In genomic region chr8:87958451-87959319, GRCm38 (mm10) we compare ENCODE assay signal across 8 mouse cellular contexts. TPM values are rescaled to one million over a fixed set of nuclear protein-coding genes. Genes with fewer than 3 reads are reported as not detected.
A peak's percentile ranks its signal among the peaks of the same experiment; 100 is the strongest.
DNase-seq lines count a peak whose midpoint lies in the region; ATAC-seq and TF ChIP-seq lines count a peak whose summit lies in the region.

No protein-coding gene starts in this region.

- TF ChIP-seq CTCF in thymus, adult 2 months (IDR thresholded peaks at IDR 0.05; ENCODE audit: borderline replicate concordance, control insufficient read depth, extremely low read depth, insufficient read depth, low read length, poor library complexity): no peak

- 1% methylated on average over 99 of the region's 115 CpGs for WGBS in thymus, adult 2 months
- WGBS in hindbrain, embryonic 14.5 days: 1% methylated on average over 74 of the region's 115 CpGs
- 1% methylated on average over 92 of the region's 115 CpGs for WGBS in limb, embryonic 11.5 days
- under 1% methylated on average over 91 of the region's 115 CpGs for WGBS in midbrain, embryonic 12.5 days

- no peak overlapping the region for H3K27ac ChIP-seq in thymus, adult 2 months (ENCODE audit: control insufficient read depth, insufficient read depth, low read length)
- peak overlapping the region; percentile 98 for H3K27ac ChIP-seq in hindbrain, embryonic 14.5 days
- peak overlapping the region; percentile 99 for H3K27ac ChIP-seq in limb, embryonic 11.5 days (replicated peaks; ENCODE audit: low read depth, low read length)
- H3K27ac ChIP-seq in midbrain, embryonic 12.5 days (replicated peaks): peak overlapping the region; percentile 99

- peaks cover 8% of the 10 kb centered on the region; the same call in 1 of the 2 replicates for H3K27me3 ChIP-seq in thymus, adult 2 months (ENCODE audit: control insufficient read depth, insufficient read depth, low read length)
- 0 out of 2 replicates have a peak, but pooled peaks cover 6% of the 10 kb centered on the region for H3K27me3 ChIP-seq in hindbrain, embryonic 14.5 days (ENCODE audit: control insufficient read depth, insufficient read depth, low read length)
- H3K27me3 ChIP-seq in limb, embryonic 11.5 days (ENCODE audit: control insufficient read depth, insufficient read depth, low read length): peaks cover 5% of the 10 kb centered on the region
- H3K27me3 ChIP-seq in midbrain, embryonic 12.5 days: peaks cover 28% of the 10 kb centered on the region

- H3K9me3 ChIP-seq in hindbrain, embryonic 14.5 days (ENCODE audit: control insufficient read depth, low read length): no peaks in the 10 kb centered on the region
- no peaks in the 10 kb centered on the region for H3K9me3 ChIP-seq in limb, embryonic 11.5 days (ENCODE audit: control insufficient read depth, low read length)
- H3K9me3 ChIP-seq in midbrain, embryonic 12.5 days: no peaks in the 10 kb centered on the region

- H3K4me2 ChIP-seq in hindbrain, embryonic 14.5 days (replicated peaks): peak overlapping the region; percentile 97
- peak overlapping the region; percentile 94 for H3K4me2 ChIP-seq in limb, embryonic 11.5 days (ENCODE audit: low read depth, severe bottlenecking)
- peak overlapping the region; percentile 89 for H3K4me2 ChIP-seq in midbrain, embryonic 12.5 days (replicated peaks)

- no peaks in the 10 kb centered on the region for H3K36me3 ChIP-seq in thymus, adult 2 months (ENCODE audit: control insufficient read depth, insufficient read depth, low read length)
- H3K36me3 ChIP-seq in hindbrain, embryonic 14.5 days (replicated peaks; ENCODE audit: control insufficient read depth, insufficient read depth): no peaks in the 10 kb centered on the region
- H3K36me3 ChIP-seq in limb, embryonic 11.5 days (ENCODE audit: control insufficient read depth, insufficient read depth, low read length): no peaks in the 10 kb centered on the region
- no peaks in the 10 kb centered on the region for H3K36me3 ChIP-seq in midbrain, embryonic 12.5 days

- TF ChIP-seq POLR2A in thymus, adult 2 months (IDR thresholded peaks at IDR 0.05; ENCODE audit: control insufficient read depth, extremely low read depth, insufficient read depth, low read length, poor library complexity): no peak

- ATAC-seq in hindbrain, embryonic 14.5 days (ENCODE audit: low FRiP score): peak; percentile 61
- ATAC-seq in limb, embryonic 11.5 days (ENCODE audit: insufficient number of reproducible peaks, low FRiP score, low TSS enrichment, low read depth): peak; percentile 44; the same call in 1 of the 2 replicates
- ATAC-seq in midbrain, embryonic 12.5 days (ENCODE audit: low FRiP score, low read depth): peak; percentile 35

- peak overlapping the region; percentile 96 for H3K9ac ChIP-seq in hindbrain, embryonic 14.5 days
- H3K9ac ChIP-seq in limb, embryonic 11.5 days (ENCODE audit: low read length): peak overlapping the region; percentile 99
- H3K9ac ChIP-seq in midbrain, embryonic 12.5 days (replicated peaks): peak overlapping the region; percentile 88

- H3K4me1 ChIP-seq in thymus, adult 2 months (replicated peaks; ENCODE audit: control insufficient read depth, insufficient read depth, low read length): no peaks in the 10 kb centered on the region
- H3K4me1 ChIP-seq in hindbrain, embryonic 14.5 days (replicated peaks; ENCODE audit: control insufficient read depth, insufficient read depth, low read length): peaks cover 66% of the 10 kb centered on the region
- H3K4me1 ChIP-seq in limb, embryonic 11.5 days (ENCODE audit: control insufficient read depth, insufficient read depth, low read length): peaks cover 35% of the 10 kb centered on the region
- peaks cover 73% of the 10 kb centered on the region for H3K4me1 ChIP-seq in midbrain, embryonic 12.5 days

- H3K4me3 ChIP-seq in thymus, adult 2 months (ENCODE audit: control insufficient read depth, insufficient read depth, low read length): peak overlapping the region; percentile 37
- peak overlapping the region; percentile 92 for H3K4me3 ChIP-seq in hindbrain, embryonic 14.5 days (replicated peaks; ENCODE audit: low read length)
- H3K4me3 ChIP-seq in limb, embryonic 11.5 days (ENCODE audit: low read depth, low read length): peak overlapping the region; percentile 95
- peak overlapping the region; percentile 93 for H3K4me3 ChIP-seq in midbrain, embryonic 12.5 days

- DNase-seq in thymus, adult 2 months: no peak
- DNase-seq in thymus, postnatal 0 days (ENCODE audit: low spot score): no peak
- peak; percentile 88 to 91 for DNase-seq in cerebellum, postnatal 25 days
- peak; percentile 50 to 52 for DNase-seq in gastrocnemius, adult 8-10 months (ENCODE audit: low spot score in 2 of 2)
- peak; percentile 69 for DNase-seq in hindbrain, embryonic 14.5 days (ENCODE audit: low spot score)
- DNase-seq in limb, embryonic 11.5 days (ENCODE audit: low spot score): peak; percentile 73
- peak; percentile 66 for DNase-seq in urinary bladder, postnatal 25 days (ENCODE audit: low spot score)

RNA-seq across cellular contexts. Expression of gene Zfp423, which starts 0.7 kb away (rescaled TPM):
- 2.5 and 2.7 TPM in 2 replicates for polyA plus RNA-seq in thymus, adult 2 months (2012; rRNA removed)
- polyA plus RNA-seq in thymus, postnatal 0 days (2015; fragmentation: Nextera tagmentation; extraction: Ambion mirVana): 0.98 and 1.5 TPM in 2 replicates
- total RNA-seq in gastrocnemius, adult 8-10 months (2022): 10 to 100 TPM in 3 of 4 experiments, 1 to 10 TPM in 1; 8.4 to 14.8 (median 13.9) TPM
- 42.3 and 45.6 TPM in 2 replicates for polyA plus RNA-seq in hindbrain, embryonic 14.5 days (2014; fragmentation: Nextera tagmentation; extraction: Ambion mirVana)
- polyA plus RNA-seq in limb, embryonic 11.5 days (2014; fragmentation: Nextera tagmentation; extraction: Ambion mirVana): 39.2 and 41.1 TPM in 2 replicates
- polyA plus RNA-seq in midbrain, embryonic 12.5 days (2016; fragmentation: Nextera tagmentation; extraction: Ambion mirVana): 47.9 and 60.8 TPM in 2 replicates

Comparison
In these comparisons a context has a peak if more than half of its experiments do, and no peak if none do; other contexts are left out.
1. DNase-seq: peak in cerebellum, postnatal 25 days (2 of 2), gastrocnemius, adult 8-10 months (2 of 2), hindbrain, embryonic 14.5 days (single experiment), limb, embryonic 11.5 days (single experiment) and urinary bladder, postnatal 25 days (single experiment); none in thymus, adult 2 months (single experiment) and thymus, postnatal 0 days (single experiment).
2. H3K4me3 ChIP-seq: peak in every context shown above with its lines; median percentile 95 in limb, embryonic 11.5 days; 93 in midbrain, embryonic 12.5 days; 92 in hindbrain, embryonic 14.5 days; 37 in thymus, adult 2 months.
3. RNA of gene Zfp423, which starts 0.7 kb away (polyA plus RNA-seq): 47.9 to 60.8 TPM in midbrain, embryonic 12.5 days, 42.3 to 45.6 TPM in hindbrain, embryonic 14.5 days and 39.2 to 41.1 TPM in limb, embryonic 11.5 days; 2.5 to 2.7 TPM in thymus, adult 2 months and 0.98 to 1.5 TPM in thymus, postnatal 0 days; every median in the first group is over 10 times any median in the second.
4. Peak in every context shown above with its lines, with median percentiles within 50 percentile points of each other: ATAC-seq, H3K4me2 ChIP-seq and H3K9ac ChIP-seq.